Mouse (Mus musculus) kidney, postnatal 0 days (tissue): Measurements from ENCODE around the gene Fam118a. TPM values are rescaled to one million over a fixed set of nuclear protein-coding genes. Genes with fewer than 3 reads are reported as not detected.

ENCODE experiments used
- ATAC-seq: fragments of 200-750 bp; cut with Nextera tagmentation; replicated peaks from 2 replicates; pipeline ENCODE4 v1.8.0; 2017; ENCODE audit warnings: low read depth, moderate number of reproducible peaks, moderate TSS enrichment, moderate library complexity; ENCODE audit not compliant: low FRiP score
- DNase-seq: peaks from one replicate; pipeline ENCODE4 v3.0.0-alpha.2; 2016; ENCODE audit warnings: low spot score
- H3K27ac ChIP-seq: fragments of 300-500 bp; sonication (generic); 2 replicates; pipeline ENCODE4 v1.5.1; 2014; ENCODE audit warnings: mild to moderate bottlenecking
- H3K27me3 ChIP-seq: fragments of 300-500 bp; sonication (generic); 2 replicates; pipeline ENCODE4 v1.6.1; 2014; ENCODE audit warnings: low read length, mixed read lengths; ENCODE audit not compliant: insufficient read depth
- H3K36me3 ChIP-seq: fragments of 300-500 bp; sonication (generic); 2 replicates; pipeline ENCODE4 v1.6.1; 2014; ENCODE audit warnings: low read length, mixed read lengths; ENCODE audit not compliant: insufficient read depth
- H3K4me1 ChIP-seq: fragments of 300-500 bp; sonication (generic); replicated peaks from 2 replicates; pipeline ENCODE4 v1.6.1; 2014; ENCODE audit warnings: antibody characterized with exemption, low read length, mixed read lengths; ENCODE audit not compliant: insufficient read depth
- H3K4me2 ChIP-seq: fragments of 300-500 bp; sonication (generic); 2 replicates; pipeline ENCODE4 v1.6.1; 2014; ENCODE audit warnings: mild to moderate bottlenecking, low read length, moderate library complexity, mixed read lengths
- H3K4me3 ChIP-seq: fragments of 300-500 bp; sonication (generic); replicated peaks from 2 replicates; pipeline ENCODE4 v1.5.1; 2014; ENCODE audit warnings: low read depth, low read length
- H3K9ac ChIP-seq: fragments of 300-500 bp; sonication (generic); 2 replicates; pipeline ENCODE4 v1.6.1; 2014; ENCODE audit warnings: low read depth, low read length
- H3K9me3 ChIP-seq: fragments of 300-500 bp; sonication (generic); replicated peaks from 2 replicates; pipeline ENCODE4 v1.6.1; 2016; ENCODE audit warnings: low read length, inconsistent platforms, mixed read lengths
- CTCF ChIP-seq: IDR thresholded peaks from 2 replicates; pipeline ENCODE4 v1.5.1; 2016; ENCODE audit warnings: antibody characterized with exemption, low read depth, mild to moderate bottlenecking, moderate library complexity
- WGBS: fragments of 180-500 bp; shearing (Covaris S2); extraction: QIAGEN DNeasy Blood & Tissue Kit; methylation state at CpG from one replicate; pipeline ENCODE4 v1.1.7; 2014; 5-methylcytosine and 5-hydroxymethylcytosine counted together
- polyA plus RNA-seq: library from polyadenylated mRNA; unstranded; fragments of >200 nt; fragmentation: Nextera tagmentation; extraction: Ambion mirVana; gene quantifications from 2 replicates; pipeline ENCODE4 v1.2.1, GENCODE M21; 2015

Fam118a gene
- polyA plus RNA-seq, 1 experiment from 2014 or later = 18.4 TPM

GRCm38 (mm10) chr15:84987020-84987815, 41.5 kb upstream of the Fam118a start:
- H3K4me1 ChIP-seq = peaks cover 8% of the 10 kb centered on the region
- ATAC-seq (peak; percentile 47), DNase-seq (peak; percentile 43)
- no peak for TF ChIP-seq CTCF
- H3K9me3 ChIP-seq = no peaks in the 10 kb centered on the region
- no peaks in the 10 kb centered on the region for H3K36me3 ChIP-seq
- under 1% methylated on average over 33 of the region's 53 CpGs for WGBS
- peak overlapping the region; percentile 71 for H3K4me3 ChIP-seq
- H3K27ac ChIP-seq = peak overlapping the region; percentile 80
- peak overlapping the region; percentile 95 for H3K4me2 ChIP-seq
- no peaks in the 10 kb centered on the region for H3K27me3 ChIP-seq
- peak overlapping the region; percentile 92 for H3K9ac ChIP-seq

- peak; percentile 88 for ATAC-seq
- no peak for TF ChIP-seq CTCF
- H3K4me1 ChIP-seq = peaks cover 8% of the 10 kb centered on the region
- peak within 1 kb of the TSS; percentile 95 for H3K4me2 ChIP-seq
- peak within 1 kb of the TSS; percentile 80 for H3K27ac ChIP-seq
- peak within 1 kb of the TSS; percentile 92 for H3K9ac ChIP-seq
- under 1% methylated on average over 53 of the region's 59 CpGs for WGBS
- no peaks in the 10 kb centered on the region for H3K36me3 ChIP-seq
- no peaks in the 10 kb centered on the region for H3K27me3 ChIP-seq
- DNase-seq = peak; percentile 99
- H3K4me3 ChIP-seq = peak within 1 kb of the TSS; percentile 71
- H3K9me3 ChIP-seq = no peaks in the 10 kb centered on the region
These were observed 40.6 kb upstream of the Fam118a start, which contains the start of gene 5031439G07Rik for GRCm38 (mm10) chr15:84987874-84988825. 5031439G07Rik (minus strand) TSS chr15:84988551.

- ATAC-seq = no peak
- no peak overlapping the region for H3K4me3 ChIP-seq
- WGBS = 78% methylated on average over 3 of the region's 3 CpGs
- no peaks in the 10 kb centered on the region for H3K9me3 ChIP-seq
- peak overlapping the region; percentile 70; the same call in 1 of the 2 replicates for H3K27ac ChIP-seq
- no peak for TF ChIP-seq CTCF
- no peak for DNase-seq
- no peak overlapping the region for H3K4me2 ChIP-seq
- no peaks in the 10 kb centered on the region for H3K27me3 ChIP-seq
- no peak overlapping the region for H3K9ac ChIP-seq
- H3K36me3 ChIP-seq = no peaks in the 10 kb centered on the region
- peaks cover 8% of the 10 kb centered on the region for H3K4me1 ChIP-seq
These were observed 39.6 kb upstream of the Fam118a start for GRCm38 (mm10) chr15:84989098-84989497.

DNA sequence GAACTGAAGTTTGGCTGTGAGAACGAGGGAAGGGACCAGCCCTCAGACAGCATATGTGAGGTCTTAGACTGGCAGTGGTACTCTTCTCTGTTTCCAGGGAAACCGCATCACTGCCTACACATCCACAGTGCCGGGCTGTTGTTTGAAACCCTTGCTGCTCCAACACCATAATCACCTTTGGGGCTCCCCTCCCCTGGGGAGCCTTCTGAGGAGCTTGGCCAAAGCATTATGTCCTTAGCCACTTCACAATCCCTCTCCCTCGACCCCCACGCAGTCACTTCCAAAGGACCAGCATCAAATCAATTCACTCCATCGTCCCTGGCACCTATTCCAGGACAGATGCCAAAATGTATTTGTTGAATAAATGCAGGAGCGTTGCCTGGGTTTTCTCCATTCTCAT, 39.0 kb upstream of the Fam118a start:
- peaks cover 8% of the 10 kb centered on the region for H3K4me1 ChIP-seq
- DNase-seq (no peak), ATAC-seq (no peak)
- no peaks in the 10 kb centered on the region for H3K9me3 ChIP-seq
- H3K9ac ChIP-seq = no peak overlapping the region
- WGBS = 71% methylated on average over 7 of the region's 7 CpGs
- no peak overlapping the region for H3K4me3 ChIP-seq
- H3K27ac ChIP-seq = no peak overlapping the region
- H3K36me3 ChIP-seq = no peaks in the 10 kb centered on the region
- TF ChIP-seq CTCF = no peak
- no peaks in the 10 kb centered on the region for H3K27me3 ChIP-seq
- no peak overlapping the region for H3K4me2 ChIP-seq

GRCm38 (mm10) chr15:84994498-84994897, 34.2 kb upstream of the Fam118a start:
- Histone ChIP-seq H3K27ac (no peak overlapping the region), H3K9ac (no peak overlapping the region), H3K27me3 (no peaks in the 10 kb centered on the region), H3K4me1 (no peaks in the 10 kb centered on the region), H3K4me3 (no peak overlapping the region), H3K36me3 (no peaks in the 10 kb centered on the region), H3K9me3 (no peaks in the 10 kb centered on the region), H3K4me2 (no peak overlapping the region)
- DNase-seq (no peak), ATAC-seq (no peak)
- no peak for TF ChIP-seq CTCF
- 39% methylated on average over 6 of the region's 6 CpGs for WGBS

DNA sequence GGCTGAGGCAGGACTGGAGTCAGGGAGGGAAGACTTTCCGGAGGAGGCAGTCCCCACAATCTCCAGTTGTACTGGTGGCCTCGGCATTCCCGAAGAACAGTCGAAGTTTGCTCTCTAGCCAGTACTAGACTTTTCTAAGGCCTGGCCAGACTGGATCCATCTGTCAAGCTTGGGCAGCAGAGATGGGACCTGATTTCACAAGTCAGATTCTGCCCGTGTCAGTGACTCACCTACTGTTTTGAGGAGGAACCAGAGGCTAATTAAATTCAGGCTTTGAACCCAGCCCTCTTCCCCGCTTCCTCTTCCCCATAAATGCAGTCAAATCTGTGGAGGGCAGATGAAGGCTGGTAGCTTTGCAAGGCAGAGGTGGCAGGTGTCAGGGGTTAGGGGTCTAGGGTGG, 33.7 kb upstream of the Fam118a start:
- no peak overlapping the region for H3K9ac ChIP-seq
- no peak for TF ChIP-seq CTCF
- 40% methylated on average over 6 of the region's 6 CpGs for WGBS
- no peaks in the 10 kb centered on the region for H3K9me3 ChIP-seq
- no peak overlapping the region for H3K4me2 ChIP-seq
- H3K27me3 ChIP-seq = no peaks in the 10 kb centered on the region
- no peaks in the 10 kb centered on the region for H3K4me1 ChIP-seq
- ATAC-seq = no peak
- no peaks in the 10 kb centered on the region for H3K36me3 ChIP-seq
- no peak overlapping the region for H3K4me3 ChIP-seq
- H3K27ac ChIP-seq = no peak overlapping the region
- DNase-seq = no peak
